ENCODE assay signal across 29 mouse cellular contexts in genomic region chr8:100393327-100393726, GRCm38 (mm10).
"Had no signal": no experiment of that assay in that cellular context is flagged by ENCODE, and none has a peak within 500 bp of the region (broad histone marks: within the 10 kb centered on the region; RNA-seq: fewer than 3 reads in every experiment).

No protein-coding gene starts in this region.

- H3K4me1 ChIP-seq: limb, embryonic 10.5 days; limb, embryonic 12.5 days; limb, embryonic 13.5 days; limb, embryonic 15.5 days; liver, embryonic 12.5 days; liver, embryonic 13.5 days; liver, embryonic 15.5 days; megakaryocyte, embryonic 14.5 days; midbrain, embryonic 10.5 days; midbrain, embryonic 12.5 days; midbrain, embryonic 13.5 days; midbrain, embryonic 15.5 days; neural tube, embryonic 12.5 days; neural tube, embryonic 13.5 days had no signal

- ATAC-seq: liver, embryonic 12.5 days; liver, postnatal 0 days; midbrain, embryonic 13.5 days; midbrain, embryonic 15.5 days; midbrain, embryonic 16.5 days had no signal

- H3K27ac ChIP-seq: left cerebral cortex, adult 2 months; limb, embryonic 10.5 days; limb, embryonic 12.5 days; limb, embryonic 13.5 days; limb, embryonic 15.5 days; liver, embryonic 12.5 days; liver, embryonic 13.5 days; liver, embryonic 14.5 days; liver, embryonic 15.5 days; macrophage; midbrain, embryonic 10.5 days; midbrain, embryonic 12.5 days; midbrain, embryonic 13.5 days; midbrain, embryonic 15.5 days; neural tube, embryonic 12.5 days; neural tube, embryonic 13.5 days had no signal

- H3K9ac ChIP-seq: limb, embryonic 12.5 days; limb, embryonic 13.5 days; limb, embryonic 15.5 days; liver, embryonic 12.5 days; liver, embryonic 13.5 days; liver, embryonic 14.5 days; liver, embryonic 15.5 days; liver, postnatal 0 days; midbrain, embryonic 12.5 days; midbrain, embryonic 13.5 days; midbrain, embryonic 15.5 days; neural tube, embryonic 12.5 days; neural tube, embryonic 13.5 days had no signal

- H3K9me3 ChIP-seq: limb, embryonic 10.5 days; limb, embryonic 15.5 days; liver, embryonic 15.5 days had no signal

- DNase-seq: left cerebral cortex, postnatal 4 days; liver; liver, embryonic 13.5 days; liver, postnatal 0 days; lung, adult 18-20 months; lung, adult 2 months; lung, postnatal 10 days; lung, postnatal 14 days; midbrain, embryonic 14.5 days had no signal

- H3K27me3 ChIP-seq: limb, embryonic 12.5 days; limb, embryonic 13.5 days; limb, embryonic 15.5 days; liver, embryonic 12.5 days; liver, embryonic 13.5 days; liver, embryonic 15.5 days; megakaryocyte, embryonic 14.5 days; midbrain, embryonic 12.5 days; midbrain, embryonic 13.5 days; midbrain, embryonic 15.5 days; neural tube, embryonic 12.5 days; neural tube, embryonic 13.5 days had no signal

- H3K4me2 ChIP-seq: limb, embryonic 12.5 days; limb, embryonic 13.5 days; limb, embryonic 15.5 days; liver, embryonic 11.5 days; liver, embryonic 12.5 days; liver, embryonic 13.5 days; liver, embryonic 15.5 days; midbrain, embryonic 11.5 days; midbrain, embryonic 12.5 days; midbrain, embryonic 13.5 days; midbrain, embryonic 15.5 days; neural tube, embryonic 12.5 days; neural tube, embryonic 13.5 days had no signal

- H3K4me3 ChIP-seq: left cerebral cortex, adult 2 months; limb, embryonic 10.5 days; limb, embryonic 12.5 days; limb, embryonic 13.5 days; limb, embryonic 15.5 days; liver, embryonic 12.5 days; liver, embryonic 13.5 days; liver, embryonic 15.5 days; megakaryocyte, embryonic 14.5 days; midbrain, embryonic 10.5 days; midbrain, embryonic 12.5 days; midbrain, embryonic 13.5 days; midbrain, embryonic 15.5 days; myocyte; neural tube, embryonic 12.5 days; neural tube, embryonic 13.5 days had no signal

- H3K36me3 ChIP-seq: limb, embryonic 10.5 days; limb, embryonic 12.5 days; limb, embryonic 13.5 days; limb, embryonic 15.5 days; liver, embryonic 12.5 days; liver, embryonic 13.5 days; liver, embryonic 15.5 days; midbrain, embryonic 10.5 days; midbrain, embryonic 12.5 days; midbrain, embryonic 13.5 days; midbrain, embryonic 15.5 days; neural tube, embryonic 12.5 days; neural tube, embryonic 13.5 days had no signal
